Mouse (Mus musculus): ENCODE data around the gene Gm10570. TPM values are rescaled to one million over a fixed set of nuclear protein-coding genes. Genes with fewer than 3 reads are reported as not detected.

Gm10570 gene
- polyA plus RNA-seq, 1 experiment = 0.25 TPM

DNA sequence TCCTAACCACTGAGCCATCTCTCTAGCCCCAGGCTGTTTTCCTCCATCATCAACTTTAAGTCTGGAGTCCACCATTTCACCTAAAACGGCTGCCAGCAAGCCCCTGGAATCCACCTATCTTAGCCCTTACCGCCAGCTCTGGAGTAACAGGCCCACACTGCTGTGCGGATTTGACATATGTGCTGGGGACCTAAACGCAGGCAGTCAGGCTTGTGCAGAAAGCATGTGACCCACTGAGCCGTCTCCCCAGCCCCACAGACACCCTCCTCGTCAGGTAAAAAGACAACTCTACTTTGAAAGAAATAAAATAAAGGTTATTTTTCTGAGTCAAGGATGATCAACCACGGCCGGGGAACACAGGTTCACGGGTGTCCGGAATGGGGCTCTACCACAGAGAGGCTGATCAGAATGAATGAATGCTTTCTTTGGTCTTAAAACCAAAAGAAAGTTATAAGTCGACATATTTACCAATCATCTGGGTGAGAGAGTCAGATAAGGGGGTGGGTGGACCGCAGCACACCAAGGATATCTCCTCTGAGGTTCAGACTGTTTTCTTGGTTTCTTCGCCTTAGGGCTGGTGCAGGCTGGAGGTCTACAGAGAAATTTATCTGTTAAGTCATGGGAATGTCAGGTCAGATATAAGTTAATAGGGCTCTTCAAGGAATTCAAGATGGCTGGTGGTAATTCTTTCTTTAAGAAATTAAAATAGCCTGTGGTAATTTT, 12.1 kb downstream of the Gm10570 start:
- Histone ChIP-seq H3K36me3 (ENCODE audit: control insufficient read depth, insufficient read depth, low read length) (no peaks in the 10 kb centered on the region), H3K27me3 (replicated peaks; ENCODE audit: control insufficient read depth, insufficient read depth, low read length) (no peaks in the 10 kb centered on the region), H3K4me3 (ENCODE audit: insufficient read depth, low read depth, low read length) (no peak overlapping the region), H3K27ac (ENCODE audit: insufficient read depth, low read depth, low read length) (no peak overlapping the region), H3K4me1 (ENCODE audit: control insufficient read depth, insufficient read depth, low read length) (no peaks in the 10 kb centered on the region; the same call in 1 of the 2 replicates)
- no peak for TF ChIP-seq POLR2A (IDR thresholded peaks at IDR 0.05; ENCODE audit: low read depth, low read length)
- TF ChIP-seq CTCF (conservative IDR thresholded peaks at IDR 0.05; ENCODE audit: insufficient read depth, insufficient read length, low read depth, low read length) = no peak
- DNase-seq = no peak
- WGBS = 89% methylated on average over 13 of the region's 13 CpGs

DNA sequence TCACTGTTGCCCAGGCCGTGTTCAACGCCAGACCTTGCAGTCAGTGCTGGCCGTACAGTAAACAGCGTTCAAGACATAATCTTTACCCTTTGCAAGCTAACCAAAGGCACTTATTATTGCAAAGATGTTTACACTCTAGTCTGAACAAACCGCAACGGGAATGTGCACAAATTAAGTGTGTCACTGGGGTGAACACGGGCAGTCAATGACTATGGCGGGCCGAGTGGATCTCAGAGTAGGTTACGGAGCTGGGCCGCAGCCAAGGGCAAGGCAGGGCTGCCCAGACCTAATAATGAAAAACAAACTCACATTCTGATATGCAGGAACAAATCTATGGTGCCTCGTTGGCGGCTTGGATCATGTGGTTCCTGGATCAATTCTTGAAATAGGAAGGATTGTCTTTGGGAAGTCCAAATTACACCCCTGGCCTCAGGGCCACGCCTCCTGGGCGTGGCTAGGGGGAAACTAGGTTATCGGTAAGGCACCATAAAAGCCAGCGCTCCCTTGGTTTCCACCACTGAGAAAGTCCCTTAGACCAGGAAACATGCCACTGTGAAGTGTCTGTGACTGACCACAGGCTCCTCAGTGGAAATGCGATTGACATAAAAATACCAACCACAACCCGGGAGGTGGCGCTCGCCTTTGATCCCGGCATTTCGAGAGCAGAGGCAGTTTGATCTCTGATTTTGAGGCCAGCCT, 13.3 kb downstream of the Gm10570 start:
- DNase-seq = no peak
- WGBS = 50% methylated on average over 23 of the region's 23 CpGs

DNA sequence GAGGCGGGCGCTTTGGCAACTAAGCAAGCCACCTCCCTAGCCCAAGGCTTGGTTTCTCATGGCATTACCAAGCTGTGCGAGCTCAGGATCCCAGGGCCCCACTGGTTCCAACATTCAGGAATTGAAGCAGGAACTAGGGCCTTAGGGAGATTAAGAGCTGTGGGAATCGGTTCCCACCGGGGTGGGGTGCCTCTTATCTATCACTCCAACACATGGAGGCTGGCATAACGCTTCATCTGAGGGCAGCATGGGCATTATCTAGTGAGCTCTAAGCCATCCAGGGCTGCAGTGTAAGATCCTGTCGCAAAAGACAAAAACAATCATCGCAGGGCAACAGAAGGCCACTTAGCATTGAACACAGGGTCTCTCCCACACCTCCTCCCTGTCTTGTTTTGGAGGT, 14.0 kb downstream of the Gm10570 start:
- Histone ChIP-seq H3K36me3 (ENCODE audit: control insufficient read depth, insufficient read depth, low read length) (no peaks in the 10 kb centered on the region), H3K4me1 (ENCODE audit: control insufficient read depth, insufficient read depth, low read length) (no peaks in the 10 kb centered on the region; the same call in 1 of the 2 replicates), H3K4me3 (ENCODE audit: insufficient read depth, low read depth, low read length) (no peak overlapping the region), H3K27ac (ENCODE audit: insufficient read depth, low read depth, low read length) (no peak overlapping the region), H3K27me3 (replicated peaks; ENCODE audit: control insufficient read depth, insufficient read depth, low read length) (no peaks in the 10 kb centered on the region)
- 90% methylated on average over 8 of the region's 8 CpGs for WGBS
- no peak for DNase-seq
- TF ChIP-seq CTCF (conservative IDR thresholded peaks at IDR 0.05; ENCODE audit: insufficient read depth, insufficient read length, low read depth, low read length) (no peak), POLR2A (IDR thresholded peaks at IDR 0.05; ENCODE audit: low read depth, low read length) (no peak)

More for the DNA sequence above, 13.3 kb downstream of the Gm10570 start:
- no peaks in the 10 kb centered on the region; the same call in 1 of the 2 replicates for H3K4me1 ChIP-seq (ENCODE audit: control insufficient read depth, insufficient read depth, low read length)
- TF ChIP-seq POLR2A (IDR thresholded peaks at IDR 0.05; ENCODE audit: low read depth, low read length) (no peak), CTCF (conservative IDR thresholded peaks at IDR 0.05; ENCODE audit: insufficient read depth, insufficient read length, low read depth, low read length) (no peak)
- no peaks in the 10 kb centered on the region for H3K36me3 ChIP-seq (ENCODE audit: control insufficient read depth, insufficient read depth, low read length)
- H3K27ac ChIP-seq (ENCODE audit: insufficient read depth, low read depth, low read length) = no peak overlapping the region
- H3K4me3 ChIP-seq (ENCODE audit: insufficient read depth, low read depth, low read length) = no peak overlapping the region
- H3K27me3 ChIP-seq (replicated peaks; ENCODE audit: control insufficient read depth, insufficient read depth, low read length) = no peaks in the 10 kb centered on the region

GRCm38 (mm10) chr4:130292271-130292670, 16.2 kb downstream of the Gm10570 start:
- no peak overlapping the region for H3K4me3 ChIP-seq (ENCODE audit: insufficient read depth, low read depth, low read length)
- no peaks in the 10 kb centered on the region; the same call in 1 of the 2 replicates for H3K4me1 ChIP-seq (ENCODE audit: control insufficient read depth, insufficient read depth, low read length)
- TF ChIP-seq CTCF (conservative IDR thresholded peaks at IDR 0.05; ENCODE audit: insufficient read depth, insufficient read length, low read depth, low read length) (peak; percentile 97), POLR2A (IDR thresholded peaks at IDR 0.05; ENCODE audit: low read depth, low read length) (no peak)
- under 1% methylated on average over 4 of the region's 4 CpGs for WGBS
- H3K36me3 ChIP-seq (ENCODE audit: control insufficient read depth, insufficient read depth, low read length) = no peaks in the 10 kb centered on the region
- DNase-seq = peak; percentile 84
- H3K27ac ChIP-seq (ENCODE audit: insufficient read depth, low read depth, low read length) = no peak overlapping the region
- no peaks in the 10 kb centered on the region for H3K27me3 ChIP-seq (replicated peaks; ENCODE audit: control insufficient read depth, insufficient read depth, low read length)

DNA sequence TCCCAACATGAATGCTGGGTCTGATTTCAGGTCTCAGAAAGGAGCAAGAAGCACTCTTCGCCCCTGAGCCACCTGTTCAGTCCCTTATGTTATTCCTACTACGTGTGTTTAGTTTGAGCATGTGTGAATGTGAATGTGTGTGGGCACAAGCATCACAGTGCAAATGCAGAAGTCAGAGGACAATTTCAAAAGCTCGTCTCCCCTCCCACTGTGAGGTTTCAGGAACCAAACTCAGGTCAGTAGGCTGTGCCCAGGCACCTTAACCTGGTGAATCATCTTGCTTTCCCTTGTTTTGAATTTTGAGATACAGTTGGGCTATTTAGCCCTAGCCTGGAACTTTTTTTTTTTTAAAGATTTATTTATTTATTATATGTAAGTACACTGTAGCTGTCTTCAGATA, 18.6 kb downstream of the Gm10570 start:
- DNase-seq = no peak
- Histone ChIP-seq H3K27me3 (replicated peaks; ENCODE audit: control insufficient read depth, insufficient read depth, low read length) (no peaks in the 10 kb centered on the region), H3K4me3 (ENCODE audit: insufficient read depth, low read depth, low read length) (no peak overlapping the region), H3K4me1 (ENCODE audit: control insufficient read depth, insufficient read depth, low read length) (no peaks in the 10 kb centered on the region), H3K36me3 (ENCODE audit: control insufficient read depth, insufficient read depth, low read length) (no peaks in the 10 kb centered on the region), H3K27ac (ENCODE audit: insufficient read depth, low read depth, low read length) (no peak overlapping the region)
- 81% methylated on average over 3 of the region's 3 CpGs for WGBS
- TF ChIP-seq POLR2A (IDR thresholded peaks at IDR 0.05; ENCODE audit: low read depth, low read length) (no peak), CTCF (conservative IDR thresholded peaks at IDR 0.05; ENCODE audit: insufficient read depth, insufficient read length, low read depth, low read length) (no peak)

DNA sequence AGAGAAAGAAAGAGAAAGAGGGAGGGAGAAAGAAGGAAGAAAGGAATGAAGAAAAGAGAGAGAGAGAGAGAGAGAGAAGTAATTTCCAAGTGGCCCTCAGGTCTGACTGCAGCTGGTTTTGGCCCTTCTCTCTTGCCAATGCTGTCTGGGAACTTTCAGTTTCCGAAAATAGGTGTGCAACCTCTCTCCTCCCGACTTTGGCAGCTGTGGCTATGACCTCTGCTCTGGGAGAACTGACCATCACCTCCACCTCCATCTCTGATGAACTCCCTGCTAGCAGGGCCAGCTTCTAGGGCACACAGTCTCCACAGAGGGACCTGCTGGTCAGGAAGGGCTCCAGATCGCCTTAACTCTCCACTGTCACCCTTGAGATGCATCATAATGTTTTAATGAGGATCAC, 21.9 kb downstream of the Gm10570 start:
- WGBS = 55% methylated on average over 3 of the region's 3 CpGs
- DNase-seq = no peak

GRCm38 (mm10) chr4:130283826-130284225, 24.6 kb downstream of the Gm10570 start:
- no peak for DNase-seq

More for the DNA sequence above, 21.9 kb downstream of the Gm10570 start:
- TF ChIP-seq CTCF (conservative IDR thresholded peaks at IDR 0.05; ENCODE audit: insufficient read depth, insufficient read length, low read depth, low read length) (no peak), POLR2A (IDR thresholded peaks at IDR 0.05; ENCODE audit: low read depth, low read length) (no peak)
- no peak overlapping the region for H3K4me3 ChIP-seq (ENCODE audit: insufficient read depth, low read depth, low read length)
- no peaks in the 10 kb centered on the region for H3K36me3 ChIP-seq (ENCODE audit: control insufficient read depth, insufficient read depth, low read length)
- H3K27ac ChIP-seq (ENCODE audit: insufficient read depth, low read depth, low read length) = no peak overlapping the region
- no peaks in the 10 kb centered on the region for H3K27me3 ChIP-seq (replicated peaks; ENCODE audit: control insufficient read depth, insufficient read depth, low read length)
- no peaks in the 10 kb centered on the region for H3K4me1 ChIP-seq (ENCODE audit: control insufficient read depth, insufficient read depth, low read length)

More at GRCm38 (mm10) chr4:130283826-130284225, 24.6 kb downstream of the Gm10570 start:
- no peaks in the 10 kb centered on the region for H3K4me1 ChIP-seq (ENCODE audit: control insufficient read depth, insufficient read depth, low read length)
- TF ChIP-seq POLR2A (IDR thresholded peaks at IDR 0.05; ENCODE audit: low read depth, low read length) (no peak), CTCF (conservative IDR thresholded peaks at IDR 0.05; ENCODE audit: insufficient read depth, insufficient read length, low read depth, low read length) (no peak)
- H3K27me3 ChIP-seq (replicated peaks; ENCODE audit: control insufficient read depth, insufficient read depth, low read length) = no peaks in the 10 kb centered on the region
- no peak overlapping the region for H3K27ac ChIP-seq (ENCODE audit: insufficient read depth, low read depth, low read length)
- no peaks in the 10 kb centered on the region for H3K36me3 ChIP-seq (ENCODE audit: control insufficient read depth, insufficient read depth, low read length)
- 79% methylated on average over 9 of the region's 9 CpGs for WGBS
- no peak overlapping the region for H3K4me3 ChIP-seq (ENCODE audit: insufficient read depth, low read depth, low read length)

Measured in kidney, adult 2 months (tissue).